Comparison of ENCODE assay signal across 12 mouse cellular contexts in genomic region chr8:3256147-3256940, GRCm38 (mm10). TPM values are rescaled to one million over a fixed set of nuclear protein-coding genes. Genes with fewer than 3 reads are reported as not detected.
A peak's percentile ranks its signal among the peaks of the same experiment; 100 is the strongest.
DNase-seq lines count a peak whose midpoint lies in the region; ATAC-seq and TF ChIP-seq lines count a peak whose summit lies in the region.
"Had no signal": no experiment of that assay in that cellular context is flagged by ENCODE, and none has a peak within 500 bp of the region (broad histone marks: within the 10 kb centered on the region; RNA-seq: fewer than 3 reads in every experiment).

No protein-coding gene starts in this region.

- peaks cover 3% of the 10 kb centered on the region; the same call in 1 of the 2 replicates for H3K4me1 ChIP-seq in heart, embryonic 10.5 days
- H3K4me1 ChIP-seq in heart, postnatal 0 days (ENCODE audit: control insufficient read depth, insufficient read depth): peaks cover 5% of the 10 kb centered on the region; the same call in 1 of the 2 replicates
- H3K4me1 ChIP-seq in stomach, postnatal 0 days (replicated peaks; ENCODE audit: control insufficient read depth, insufficient read depth): no peaks in the 10 kb centered on the region

- TF ChIP-seq CTCF in heart, postnatal 0 days (IDR thresholded peaks at IDR 0.05; ENCODE audit: low read depth): no peak
- TF ChIP-seq CTCF in stomach, postnatal 0 days (IDR thresholded peaks at IDR 0.05; ENCODE audit: low read depth): no peak

- H3K27ac ChIP-seq in heart, embryonic 10.5 days: 0 out of 2 replicates have a peak overlapping the region, but pooled peaks have one; percentile 10
- H3K27ac ChIP-seq in heart, postnatal 0 days (ENCODE audit: low read depth): peak overlapping the region; percentile 56
- H3K27ac ChIP-seq in stomach, postnatal 0 days (replicated peaks): no peak overlapping the region
- H3K27ac ChIP-seq: lung, embryonic 15.5 days had no signal

- intact Hi-C loops in heart, postnatal 36 days (cut with DNase I): no loop called here

- H3K27me3 ChIP-seq in heart, embryonic 10.5 days (ENCODE audit: insufficient read depth, poor library complexity, severe bottlenecking): no peaks in the 10 kb centered on the region
- no peaks in the 10 kb centered on the region for H3K27me3 ChIP-seq in heart, postnatal 0 days (ENCODE audit: control insufficient read depth, insufficient read depth, low read length)
- no peaks in the 10 kb centered on the region for H3K27me3 ChIP-seq in stomach, postnatal 0 days (ENCODE audit: control insufficient read depth, insufficient read depth, low read length)
- H3K27me3 ChIP-seq: lung, embryonic 15.5 days had no signal

- peak; percentile 36; the same call in 1 of the 2 replicates for ATAC-seq in heart, postnatal 0 days (ENCODE audit: insufficient read depth, low read depth)
- peak; percentile 63 for ATAC-seq in stomach, postnatal 0 days (ENCODE audit: low FRiP score, low TSS enrichment)

- no peaks in the 10 kb centered on the region for H3K9me3 ChIP-seq in heart, embryonic 10.5 days
- no peaks in the 10 kb centered on the region for H3K9me3 ChIP-seq in heart, postnatal 0 days (replicated peaks; ENCODE audit: control insufficient read depth, low read length)
- no peaks in the 10 kb centered on the region for H3K9me3 ChIP-seq in stomach, postnatal 0 days (ENCODE audit: control insufficient read depth, low read length)
- H3K9me3 ChIP-seq: lung, embryonic 15.5 days had no signal

- TF ChIP-seq EP300 in heart, postnatal 0 days (IDR thresholded peaks at IDR 0.05; ENCODE audit: low read depth): no peak
- no peak for TF ChIP-seq EP300 in stomach, postnatal 0 days (optimal IDR thresholded peaks at IDR 0.05)

- H3K9ac ChIP-seq in heart, postnatal 0 days (replicated peaks; ENCODE audit: low read depth, low read length): no peak overlapping the region
- no peak overlapping the region for H3K9ac ChIP-seq in stomach, postnatal 0 days (ENCODE audit: low read length)
- H3K9ac ChIP-seq: lung, embryonic 15.5 days had no signal

- WGBS in heart, embryonic 10.5 days: 71% methylated on average over 5 of the region's 5 CpGs
- WGBS in heart, postnatal 0 days: 59% methylated on average over 5 of the region's 5 CpGs
- 80% methylated on average over 5 of the region's 5 CpGs for WGBS in stomach, postnatal 0 days

- no peak for DNase-seq in heart, embryonic 10.5 days (ENCODE audit: low spot score)
- DNase-seq in heart, postnatal 36 days: no peak
- peak; percentile 56 to 60 for DNase-seq in kidney, postnatal 36 days
- no peak for DNase-seq in kidney, postnatal 14 days
- DNase-seq in heart, postnatal 0 days (ENCODE audit: low spot score): no peak
- no peak for DNase-seq in stomach, postnatal 0 days (ENCODE audit: low spot score)
- DNase-seq in right cerebral cortex, postnatal 14 days: no peak
- DNase-seq: cerebellum, adult 11-12 months; layer of hippocampus, adult 9-11 months; thymus, postnatal 4 days had no signal

- peaks cover 46% of the 10 kb centered on the region for H3K36me3 ChIP-seq in heart, embryonic 10.5 days
- peaks cover 46% of the 10 kb centered on the region for H3K36me3 ChIP-seq in heart, postnatal 0 days (replicated peaks; ENCODE audit: control insufficient read depth, insufficient read depth, low read length)
- H3K36me3 ChIP-seq in stomach, postnatal 0 days (ENCODE audit: control insufficient read depth, insufficient read depth, low read length): no peaks in the 10 kb centered on the region

- no peak overlapping the region for H3K4me3 ChIP-seq in heart, embryonic 10.5 days
- H3K4me3 ChIP-seq in heart, postnatal 0 days (ENCODE audit: low read depth, low read length): no peak overlapping the region
- no peak overlapping the region for H3K4me3 ChIP-seq in stomach, postnatal 0 days (ENCODE audit: low read depth, low read length)
- H3K4me3 ChIP-seq: erythroblast, embryonic 14.5 days; lung, embryonic 15.5 days had no signal

- H3K4me2 ChIP-seq in heart, postnatal 0 days (ENCODE audit: low read depth, low read length): no peak overlapping the region
- no peak overlapping the region for H3K4me2 ChIP-seq in stomach, postnatal 0 days (replicated peaks; ENCODE audit: low read depth)
- H3K4me2 ChIP-seq: lung, embryonic 15.5 days had no signal

RNA-seq across cellular contexts. Expression of gene Insr, which starts 23.1 kb away (rescaled TPM):
- 34.1 and 34.3 TPM in 2 replicates for polyA plus RNA-seq in heart, embryonic 10.5 days (2016; fragmentation: Nextera tagmentation; extraction: Ambion mirVana)
- 100 to 1,000 TPM; 120 to 153 TPM for total RNA-seq in heart, postnatal 36 days (2021)
- 82.7 and 125 TPM in 2 replicates for total RNA-seq in heart, postnatal 0 days (2014; rRNA removed; ENCODE audit: low replicate concordance)
- polyA plus RNA-seq in heart, postnatal 0 days (2015; fragmentation: Nextera tagmentation; extraction: Ambion mirVana): 50.2 and 51.4 TPM in 2 replicates
- 20.9 and 24.2 TPM in 2 replicates for polyA plus RNA-seq in stomach, postnatal 0 days (2015; fragmentation: Nextera tagmentation; extraction: Ambion mirVana)

Comparison
In these comparisons a context has a peak if more than half of its experiments do, and no peak if none do; other contexts are left out.
1. DNase-seq: peak in kidney, postnatal 36 days (2 of 2); none in heart, embryonic 10.5 days (single experiment), heart, postnatal 36 days (0 of 2), kidney, postnatal 14 days (single experiment), heart, postnatal 0 days (single experiment), stomach, postnatal 0 days (single experiment) and right cerebral cortex, postnatal 14 days (single experiment).